Mouse (Mus musculus) adrenal gland, postnatal 10 days (tissue): ENCODE results near the gene Robo1. TPM values are rescaled to one million over a fixed set of nuclear protein-coding genes. Genes with fewer than 3 reads are reported as not detected.
A peak's percentile ranks its signal among the peaks of the same experiment; 100 is the strongest.

Source experiments
- DNase-seq: peaks from one replicate; pipeline ENCODE4 v3.0.0; 2021; ENCODE audit warnings: mixed read lengths
- total RNA-seq, 2 experiments: library from RNA; stranded (reverse); gene quantifications; 2 replicates each; pipeline ENCODE4 v1.2.3; 2021

Robo1 gene
- total RNA-seq, 2 experiments from 2014 or later, result 67.1 to 70.5 TPM

- DNase-seq, result no peak
Measured at GRCm38 (mm10) chr16:73002685-73003084, 694.6 kb downstream of the Robo1 start.

DNA sequence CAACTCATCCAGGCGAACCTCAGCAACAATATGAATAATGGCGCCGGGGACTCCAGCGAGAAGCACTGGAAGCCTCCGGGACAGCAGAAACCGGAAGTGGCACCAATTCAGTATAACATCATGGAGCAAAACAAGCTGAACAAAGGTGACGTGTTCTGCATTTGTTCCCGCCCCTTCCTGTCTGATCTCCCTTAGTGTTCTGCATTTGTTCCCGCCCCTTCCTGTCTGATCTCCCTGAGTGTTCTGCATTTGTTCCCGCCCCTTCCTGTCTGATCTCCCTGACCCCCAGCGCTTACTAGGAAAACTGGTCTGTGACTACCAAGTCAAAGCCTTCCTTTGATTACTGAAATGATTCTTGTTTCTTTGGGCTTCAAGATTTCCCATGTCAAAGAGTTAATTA, 696.5 kb downstream of the Robo1 start:
- no peak for DNase-seq

DNA sequence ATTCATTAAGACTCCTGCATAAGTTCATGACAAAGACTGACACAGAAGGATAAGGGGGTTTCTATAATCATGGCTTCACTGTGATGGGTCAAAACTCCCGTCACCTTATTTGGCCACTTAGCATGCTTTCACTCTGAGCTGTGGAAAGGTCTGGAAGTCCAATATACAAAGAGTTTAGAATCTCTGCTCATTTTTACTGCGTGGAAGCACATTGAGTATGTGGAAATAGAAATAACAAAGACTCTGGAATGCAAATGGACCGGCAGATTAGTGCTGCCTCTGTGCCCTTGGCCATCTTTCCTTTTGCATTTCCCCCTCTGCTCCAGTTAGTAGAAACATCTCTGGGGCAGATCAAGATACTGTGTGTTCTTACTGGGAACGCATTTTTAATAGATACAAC, 697.7 kb downstream of the Robo1 start:
- no peak for DNase-seq

GRCm38 (mm10) chr16:73007434-73007833, 699.3 kb downstream of the Robo1 start:
- no peak for DNase-seq

GRCm38 (mm10) chr16:73011313-73011712, 703.2 kb downstream of the Robo1 start:
- DNase-seq, result no peak

DNA sequence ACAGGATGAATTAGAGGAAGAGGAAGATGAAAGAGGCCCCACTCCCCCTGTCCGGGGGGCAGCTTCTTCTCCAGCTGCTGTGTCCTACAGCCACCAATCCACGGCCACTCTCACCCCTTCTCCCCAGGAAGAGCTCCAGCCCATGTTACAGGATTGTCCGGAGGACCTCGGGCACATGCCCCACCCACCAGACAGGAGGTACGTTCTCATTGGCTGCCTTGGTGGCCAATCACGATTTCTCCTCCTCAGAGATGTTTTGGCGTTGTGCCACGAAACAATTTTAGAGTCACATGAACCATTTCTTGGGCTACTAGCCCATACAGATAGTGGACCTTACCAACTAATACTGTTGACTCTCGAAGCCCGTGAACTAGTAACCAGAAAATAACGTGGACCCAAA, 704.8 kb downstream of the Robo1 start:
- no peak for DNase-seq

GRCm38 (mm10) chr16:73014544-73014943, 706.4 kb downstream of the Robo1 start:
- no peak for DNase-seq

DNA sequence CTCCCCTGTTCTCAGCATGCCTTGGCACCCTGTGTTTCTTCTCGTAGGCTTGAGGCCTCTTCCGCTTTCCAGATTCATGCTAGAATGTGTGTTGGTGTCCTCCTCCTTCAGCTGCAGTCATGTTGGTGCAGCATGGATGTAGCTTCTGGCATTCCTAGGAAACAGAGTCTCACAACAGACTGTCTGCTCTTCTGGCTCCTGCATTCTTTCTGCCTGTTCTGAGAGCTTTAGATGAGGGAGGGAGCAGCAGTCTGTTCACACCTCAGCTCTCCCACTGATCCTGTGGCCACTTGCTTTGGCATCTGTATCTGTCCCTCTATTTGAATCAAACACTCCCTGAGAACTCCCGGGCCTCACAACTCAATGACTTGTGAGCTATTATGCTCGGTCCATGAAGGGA, 707.9 kb downstream of the Robo1 start:
- no peak for DNase-seq

GRCm38 (mm10) chr16:73016801-73017200, 708.7 kb downstream of the Robo1 start:
- DNase-seq, result no peak

GRCm38 (mm10) chr16:73024326-73024725, 716.2 kb downstream of the Robo1 start:
- DNase-seq, result peak; percentile 77

DNA sequence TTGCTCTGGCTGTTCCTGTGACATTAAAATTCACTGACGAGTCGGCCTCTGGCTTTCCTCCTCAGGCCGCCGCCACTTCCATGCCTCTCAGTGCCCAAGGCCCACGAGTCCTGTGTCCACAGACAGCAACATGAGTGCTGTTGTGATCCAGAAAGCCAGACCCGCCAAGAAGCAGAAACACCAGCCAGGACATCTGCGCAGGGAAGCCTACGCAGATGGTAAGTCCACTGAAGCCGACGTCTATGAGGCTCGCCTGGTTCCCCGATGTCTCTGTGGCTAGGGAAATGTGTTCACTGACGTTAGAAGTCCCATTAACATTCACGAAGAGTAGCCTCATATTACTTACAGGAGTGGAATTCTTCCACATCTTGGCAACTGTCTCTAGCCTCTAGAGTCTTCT, 719.6 kb downstream of the Robo1 start:
- DNase-seq, result no peak

- DNase-seq, result no peak
Measured at GRCm38 (mm10) chr16:73030999-73031398, 722.9 kb downstream of the Robo1 start.

GRCm38 (mm10) chr16:73035210-73035985, 727.3 kb downstream of the Robo1 start:
- no peak for DNase-seq

GRCm38 (mm10) chr16:73038552-73038951, 730.4 kb downstream of the Robo1 start:
- DNase-seq, result no peak

DNA sequence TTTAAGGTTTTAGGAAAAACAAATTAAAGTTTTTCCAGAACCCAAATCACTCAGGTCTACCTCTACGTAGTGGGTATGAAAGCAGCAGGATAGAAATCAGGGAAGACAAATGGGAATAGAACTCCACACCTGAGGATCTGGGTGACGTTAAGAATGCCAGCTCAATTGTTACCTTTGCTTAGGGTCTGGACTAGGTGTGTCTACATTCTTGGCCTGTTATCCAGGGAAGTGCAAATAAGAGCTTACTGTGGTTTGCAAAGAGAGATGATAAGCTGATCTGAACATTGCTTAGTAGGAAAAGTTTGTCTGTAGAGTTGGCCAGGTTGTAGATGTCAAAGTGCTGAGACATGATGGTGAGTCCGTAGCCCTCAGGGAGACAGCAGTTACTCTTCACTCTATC, 754.4 kb downstream of the Robo1 start:
- no peak for DNase-seq

DNA sequence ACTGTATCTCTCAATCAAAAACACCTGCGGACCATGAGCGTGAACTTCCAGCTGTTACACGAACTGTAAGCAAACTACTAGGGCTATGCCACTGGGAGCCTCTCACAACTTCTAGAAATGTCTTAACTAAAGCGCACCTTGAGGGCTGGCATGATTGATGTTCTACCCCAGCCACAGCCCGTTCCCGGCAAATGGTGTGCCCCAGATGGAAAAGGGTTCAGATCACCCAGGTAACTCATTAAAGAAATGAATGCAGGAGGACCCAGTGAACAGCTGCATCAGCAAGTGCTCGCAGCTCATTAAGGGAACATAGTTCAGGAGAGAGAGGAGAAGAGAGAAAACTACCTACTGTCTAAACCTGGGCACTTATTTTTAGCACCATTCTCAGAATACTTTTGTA, 759.7 kb downstream of the Robo1 start:
- no peak for DNase-seq

- DNase-seq, result no peak
Measured at GRCm38 (mm10) chr16:73072047-73072446, 763.9 kb downstream of the Robo1 start.

GRCm38 (mm10) chr16:73072883-73073282, 764.8 kb downstream of the Robo1 start:
- no peak for DNase-seq

DNA sequence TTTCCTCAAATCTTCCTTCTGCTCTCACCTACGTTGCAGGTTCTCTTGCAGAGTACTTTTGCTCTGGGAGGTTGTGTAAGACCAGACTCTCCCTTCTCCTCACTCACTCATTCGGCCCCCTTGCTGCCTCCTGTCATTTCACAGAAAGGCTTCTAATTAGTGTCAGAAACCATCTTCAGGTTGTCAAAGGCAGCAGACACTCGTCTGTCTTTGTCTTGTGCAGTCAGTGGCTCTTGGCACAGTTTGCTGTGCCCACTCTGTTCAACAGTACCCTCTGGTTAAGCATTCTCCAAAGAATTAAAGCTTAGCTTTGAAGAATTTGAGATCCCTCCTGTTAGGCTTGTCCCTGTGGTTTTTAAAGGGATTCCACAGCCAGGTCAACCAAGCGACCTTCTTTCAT, 774.3 kb downstream of the Robo1 start:
- no peak for DNase-seq

- DNase-seq, result no peak
Measured at GRCm38 (mm10) chr16:73083077-73083476, 775.0 kb downstream of the Robo1 start.
